Mouse (Mus musculus) CH12.LX (cell line): ENCODE results near the gene Clstn1. TPM values are rescaled to one million over a fixed set of nuclear protein-coding genes. Genes with fewer than 3 reads are reported as not detected.

Experiments used
- DNase-seq: peaks from one replicate; pipeline ENCODE4 v3.0.0-alpha.2; 2013; ENCODE audit errors: extremely low read depth
- H3K27ac ChIP-seq: 2 replicates; pipeline ENCODE4 v1.5.1; 2012; ENCODE audit warnings: low read depth, mild to moderate bottlenecking, control low read depth, moderate library complexity; ENCODE audit not compliant: insufficient read depth
- H3K27me3 ChIP-seq: replicated peaks from 2 replicates; pipeline ENCODE3; 2012; ENCODE audit warnings: inconsistent platforms
- H3K36me3 ChIP-seq, 2 experiments: replicated peaks in 1 of 2; 2 replicates each; pipeline versions ENCODE3 to v1.6.1; 2012; ENCODE audit warnings: inconsistent platforms in 1 of 2, low read length in 1 of 2, mild to moderate bottlenecking in 1 of 2, mixed read lengths in 1 of 2, moderate library complexity in 1 of 2; ENCODE audit not compliant: control insufficient read depth in 1 of 2, insufficient read depth in 1 of 2
- H3K4me1 ChIP-seq, 2 experiments: 2 replicates each; pipeline ENCODE4 v1.6.1; 2012; ENCODE audit warnings: inconsistent platforms in 1 of 2, moderate library complexity in 1 of 2; ENCODE audit not compliant: insufficient read depth in 2 of 2, control insufficient read depth in 1 of 2
- H3K4me2 ChIP-seq: 2 replicates; pipeline ENCODE4 v1.6.1; 2012; ENCODE audit warnings: low read depth, mild to moderate bottlenecking, control low read depth; ENCODE audit not compliant: poor library complexity, insufficient read depth, severe bottlenecking
- H3K4me3 ChIP-seq, 3 experiments: fragments of 150-350 bp in 1 of 3; sonication (generic) in 1 of 3; replicated peaks in 1 of 3; 2 replicates each; pipeline versions ENCODE3 to v1.5.1; 2011 to 2012; ENCODE audit warnings: low read depth in 2 of 3, low read length in 2 of 3, mild to moderate bottlenecking in 2 of 3, moderate library complexity in 2 of 3, control low read depth in 1 of 3, improper control_type of control experiment in 1 of 3, inconsistent platforms in 1 of 3, mixed read lengths in 1 of 3; ENCODE audit not compliant: poor library complexity in 1 of 3
- H3K79me2 ChIP-seq: replicated peaks from 2 replicates; pipeline ENCODE4 v1.6.1; 2012; ENCODE audit warnings: mild to moderate bottlenecking, moderate library complexity; ENCODE audit not compliant: control insufficient read depth, poor library complexity, insufficient read depth, severe bottlenecking; ENCODE audit errors: extremely low read depth
- H3K9ac ChIP-seq: 2 replicates; pipeline ENCODE4 v1.6.1; 2012; ENCODE audit warnings: low read depth, mild to moderate bottlenecking, control low read depth, moderate library complexity; ENCODE audit not compliant: insufficient read depth
- H3K9me3 ChIP-seq: replicated peaks from 2 replicates; pipeline ENCODE3; 2012; ENCODE audit warnings: low read length, inconsistent platforms, mixed read lengths
- CHD1 ChIP-seq: IDR thresholded peaks from 2 replicates; pipeline ENCODE4 v1.6.1; 2012; ENCODE audit warnings: low read depth, low read length, improper control_type of control experiment, inconsistent platforms
- CTCF ChIP-seq, 2 experiments: IDR thresholded peaks in 1 of 2; conservative IDR thresholded peaks in 1 of 2; 2 replicates each; pipeline ENCODE4 v1.5.1; 2011 to 2012; ENCODE audit warnings: low read depth in 2 of 2, low read length in 2 of 2, improper control_type of control experiment in 1 of 2, inconsistent platforms in 1 of 2, mild to moderate bottlenecking in 1 of 2, moderate library complexity in 1 of 2
- ELF1 ChIP-seq: IDR thresholded peaks from 2 replicates; pipeline ENCODE4 v1.6.1; 2014; ENCODE audit warnings: low read depth, mild to moderate bottlenecking, inconsistent platforms, low read length, improper control_type of control experiment
- EP300 ChIP-seq: IDR thresholded peaks from 2 replicates; pipeline ENCODE4 v1.6.1; 2011; ENCODE audit warnings: low read length, improper control_type of control experiment
- HCFC1 ChIP-seq: IDR thresholded peaks from 2 replicates; pipeline ENCODE4 v1.6.1; 2012; ENCODE audit warnings: low read depth, mild to moderate bottlenecking, inconsistent platforms, low read length, improper control_type of control experiment
- MAFK ChIP-seq: IDR thresholded peaks from 2 replicates; pipeline ENCODE4 v1.6.1; 2011; ENCODE audit warnings: low read length, improper control_type of control experiment; ENCODE audit not compliant: insufficient replicate concordance
- MAZ ChIP-seq: IDR thresholded peaks from 2 replicates; pipeline ENCODE4 v1.6.1; 2012; ENCODE audit warnings: low read depth, mild to moderate bottlenecking, inconsistent platforms, low read length, improper control_type of control experiment, moderate library complexity
- MEF2A ChIP-seq: IDR thresholded peaks from 2 replicates; pipeline ENCODE4 v1.6.1; 2014; ENCODE audit warnings: low read depth, mild to moderate bottlenecking, inconsistent platforms, low read length, improper control_type of control experiment, borderline replicate concordance
- MYC ChIP-seq: IDR thresholded peaks from 2 replicates; pipeline ENCODE4 v1.6.1; 2011; ENCODE audit warnings: low read depth, mild to moderate bottlenecking, improper control_type of control experiment, low read length
- PAX5 ChIP-seq: IDR thresholded peaks from 2 replicates; pipeline ENCODE4 v1.6.1; 2012; ENCODE audit warnings: low read length, inconsistent platforms, mixed read lengths
- POLR2A ChIP-seq: IDR thresholded peaks from 2 replicates; pipeline ENCODE4 v1.6.1; 2011; ENCODE audit warnings: low read depth, mild to moderate bottlenecking, improper control_type of control experiment, low read length
- TBP ChIP-seq: conservative IDR thresholded peaks from 2 replicates; pipeline ENCODE4 v1.6.1; 2011; ENCODE audit warnings: low read depth, low read length, improper control_type of control experiment
- TCF12 ChIP-seq: IDR thresholded peaks from 2 replicates; pipeline ENCODE4 v1.6.1; 2014; ENCODE audit warnings: low read depth, mild to moderate bottlenecking, inconsistent platforms, low read length, improper control_type of control experiment
- USF1 ChIP-seq: IDR thresholded peaks from 2 replicates; pipeline ENCODE4 v1.6.1; 2014; ENCODE audit warnings: low read depth, mild to moderate bottlenecking, inconsistent platforms, low read length, improper control_type of control experiment
- dilution Hi-C: fragments of 300-500 bp; cut with MboI; formaldehyde crosslinking; loops from 2 replicates; pipeline ENCODE4 v1.14.3; 2020; ENCODE audit warnings: low sequenced_read_pairs; ENCODE audit not compliant: extremely low pct_unique_long_range_greater_than_20kb, extremely low pct_ligation_motif_present
- in situ Hi-C: fragments of 300-500 bp; cut with MboI; formaldehyde crosslinking; loops from 3 replicates; pipeline ENCODE4 v1.14.3; 2019; ENCODE audit warnings: low sequenced_read_pairs, low pct_ligation_motif_present, low pct_unique_long_range_greater_than_20kb, mixed read lengths
- polyA plus RNA-seq: library from polyadenylated mRNA; unstranded; fragments of >175 nt; gene quantifications from 2 replicates; pipeline ENCODE4 v1.2.1, GENCODE M21; 2012; ENCODE audit warnings: low read depth; ENCODE audit not compliant: insufficient read length
- total RNA-seq, 2 experiments: library from RNA; depleted of rRNA; stranded (reverse); fragments of 300-350 nt in 1 of 2; fragments of >200 nt in 1 of 2; gene quantifications; 2 replicates each; pipeline ENCODE4 v1.2.3; 2012 to 2014

Gene Clstn1
- total and polyA plus RNA-seq, 3 experiments = 26.4 to 53.1 (median 35.2) TPM

- H3K9ac ChIP-seq = no peak overlapping the region
- in situ Hi-C loops (no loop called here), dilution Hi-C loops (no loop called here)
- no peak overlapping the region for H3K4me2 ChIP-seq
- H3K9me3 ChIP-seq = no peaks in the 10 kb centered on the region
- no peak overlapping the region for H3K4me3 ChIP-seq
- H3K27ac ChIP-seq = no peak overlapping the region
- H3K79me2 ChIP-seq = no peaks in the 10 kb centered on the region
- H3K27me3 ChIP-seq = no peaks in the 10 kb centered on the region
- no peak for DNase-seq
- TF ChIP-seq MAZ = no peak
- peaks cover 14 to 17% of the 10 kb centered on the region in 2 experiments for H3K4me1 ChIP-seq
- H3K36me3 ChIP-seq = peaks cover 0 to 2% of the 10 kb centered on the region in 2 experiments
These were observed 18.7 kb upstream of the Clstn1 start for GRCm38 (mm10) chr4:149567432-149568026.

- no peak for DNase-seq
- Histone ChIP-seq H3K4me1 (peaks cover 11 to 16% of the 10 kb centered on the region in 2 experiments; a peak in 3 of 4 replicates), H3K4me2 (no peak overlapping the region), H3K4me3 (no peak overlapping the region), H3K9me3 (no peaks in the 10 kb centered on the region), H3K9ac (no peak overlapping the region), H3K36me3 (peaks cover 0 to 2% of the 10 kb centered on the region in 2 experiments), H3K27ac (no peak overlapping the region), H3K79me2 (no peaks in the 10 kb centered on the region), H3K27me3 (no peaks in the 10 kb centered on the region)
- dilution Hi-C loops = no loop called here
- in situ Hi-C loops = no loop called here
- TF ChIP-seq MAFK (no peak), CTCF (conservative IDR thresholded peaks at IDR 0.05 in 1 of 2, IDR thresholded peaks at IDR 0.05 in 1 of 2; ENCODE audit: low read depth in 2 of 2, low read length in 2 of 2) (no peak), EP300 (no peak), HCFC1 (no peak), TBP (no peak), POLR2A (no peak), USF1 (no peak), TCF12 (no peak), PAX5 (no peak), ELF1 (no peak), CHD1 (no peak), MYC (no peak), MEF2A (no peak)
These were observed 17.6 kb upstream of the Clstn1 start for GRCm38 (mm10) chr4:149568622-149569021.
